Mouse (Mus musculus): Measurements from ENCODE around the gene Prkab1. TPM values are rescaled to one million over a fixed set of nuclear protein-coding genes. Genes with fewer than 3 reads are reported as not detected.

The Prkab1 gene
- polyA plus RNA-seq, 1 experiment = 26.7 TPM

DNA sequence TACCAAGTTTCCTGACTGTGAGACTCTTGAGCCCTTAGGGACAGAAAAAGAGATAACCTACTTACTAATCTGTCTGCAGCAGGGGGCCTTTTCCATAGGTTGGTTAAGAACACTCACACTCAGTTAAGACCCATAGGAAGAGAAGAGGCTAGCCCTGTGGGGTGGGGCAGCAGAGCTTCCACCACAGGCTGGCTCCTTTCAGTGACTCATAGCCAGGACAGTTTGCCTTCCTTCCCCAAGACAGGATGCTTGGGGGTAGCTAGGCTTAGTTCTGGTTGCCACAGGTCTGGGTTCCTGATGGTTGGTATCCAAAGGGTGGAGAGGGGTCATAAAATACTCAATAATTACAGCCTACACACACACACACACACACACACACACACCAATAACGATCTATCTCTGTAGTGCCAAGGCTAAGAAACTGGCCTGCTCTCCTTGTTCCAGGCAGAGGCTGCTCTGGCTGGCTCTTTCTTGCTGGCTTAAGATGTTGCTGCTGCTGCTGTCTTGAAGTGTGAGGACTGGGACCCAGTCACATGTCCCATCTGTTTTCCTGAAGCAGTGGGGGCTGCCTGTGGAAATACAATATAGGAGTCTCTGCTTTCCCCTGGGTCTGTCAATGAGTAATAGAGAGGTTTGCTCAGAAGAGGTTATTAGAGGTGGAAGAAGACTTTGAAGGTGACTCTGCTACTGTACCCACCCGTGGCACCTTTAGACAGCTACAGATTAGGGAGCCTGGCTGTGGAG lies 14.3 kb downstream of the Prkab1 start:
- Histone ChIP-seq H3K27ac (ENCODE audit: insufficient read depth, low read depth, low read length) (no peak overlapping the region), H3K4me3 (ENCODE audit: insufficient read depth, low read length) (no peak overlapping the region), H3K4me1 (ENCODE audit: control insufficient read depth, insufficient read depth, low read length) (peaks cover 28% of the 10 kb centered on the region)
- TF ChIP-seq POLR2A (IDR thresholded peaks at IDR 0.05; ENCODE audit: borderline replicate concordance, low read depth, low read length) (no peak), CTCF (IDR thresholded peaks at IDR 0.05; ENCODE audit: low read depth, low read length) (no peak)

DNA sequence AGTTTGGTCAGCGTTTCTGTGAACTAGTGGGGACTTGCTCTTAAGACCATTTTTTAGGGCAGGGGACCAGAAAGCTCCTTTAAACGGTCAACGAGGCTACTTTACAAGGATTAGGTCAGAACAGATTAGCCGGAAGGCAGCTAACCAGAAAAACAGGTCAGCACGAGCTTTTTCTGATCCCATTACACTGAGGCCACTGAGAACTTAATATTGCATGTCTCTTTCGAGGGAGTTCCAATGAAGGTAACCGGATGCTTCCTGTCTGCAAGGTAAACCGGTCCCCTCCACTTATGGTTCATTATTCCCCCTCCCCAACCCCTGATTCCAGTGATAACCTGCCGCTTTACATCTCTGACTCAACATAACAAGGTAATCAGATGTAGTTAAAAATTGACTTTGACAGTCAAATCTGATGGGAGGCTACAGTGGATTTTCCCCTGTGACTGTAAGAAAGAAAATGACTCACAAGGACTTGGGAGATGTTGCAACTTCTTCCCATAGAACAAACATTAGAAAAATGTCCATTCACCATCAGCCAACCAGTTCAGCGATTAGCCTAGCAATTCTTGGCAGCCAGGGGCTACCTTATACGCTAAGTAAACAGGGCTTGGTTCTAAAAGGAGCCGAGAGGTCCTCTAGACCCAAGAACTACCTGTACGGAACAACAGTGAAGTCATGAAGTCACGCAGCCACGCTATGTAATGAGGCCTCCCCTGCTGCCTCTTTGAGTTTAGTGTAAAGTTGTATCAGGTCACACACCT lies 15.0 kb downstream of the Prkab1 start:
- Histone ChIP-seq H3K27ac (ENCODE audit: insufficient read depth, low read depth, low read length) (no peak overlapping the region), H3K4me3 (ENCODE audit: insufficient read depth, low read length) (no peak overlapping the region), H3K4me1 (ENCODE audit: control insufficient read depth, insufficient read depth, low read length) (peaks cover 28% of the 10 kb centered on the region)
- TF ChIP-seq POLR2A (IDR thresholded peaks at IDR 0.05; ENCODE audit: borderline replicate concordance, low read depth, low read length) = no peak
- TF ChIP-seq CTCF (IDR thresholded peaks at IDR 0.05; ENCODE audit: low read depth, low read length) = no peak

DNA sequence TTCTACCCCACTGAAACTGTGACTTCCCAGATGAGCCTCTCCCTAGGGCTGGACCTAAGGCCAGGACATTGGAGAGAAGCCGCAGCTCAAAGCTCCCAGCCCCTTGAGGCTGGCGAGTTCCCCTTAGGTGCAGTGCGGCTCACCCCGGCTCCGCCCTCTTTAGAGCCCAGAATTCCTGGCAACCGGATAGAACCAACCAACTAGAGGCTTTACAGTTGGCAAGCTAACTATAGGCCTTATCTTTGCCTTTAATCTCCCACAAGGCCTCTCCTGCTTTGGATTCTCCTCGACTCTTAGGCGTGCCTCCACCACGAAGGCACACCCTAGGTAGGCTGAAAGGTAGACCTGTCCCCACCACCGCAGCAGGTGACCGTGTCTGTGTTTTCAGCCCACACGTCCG lies 16.6 kb downstream of the Prkab1 start:
- Histone ChIP-seq H3K4me1 (ENCODE audit: control insufficient read depth, insufficient read depth, low read length) (peaks cover 27% of the 10 kb centered on the region), H3K27ac (ENCODE audit: insufficient read depth, low read depth, low read length) (no peak overlapping the region), H3K4me3 (ENCODE audit: insufficient read depth, low read length) (no peak overlapping the region)
- no peak for TF ChIP-seq POLR2A (IDR thresholded peaks at IDR 0.05; ENCODE audit: borderline replicate concordance, low read depth, low read length)

GRCm38 (mm10) chr5:116006324-116007099 lies 17.8 kb downstream of the Prkab1 start:
- TF ChIP-seq POLR2A (IDR thresholded peaks at IDR 0.05; ENCODE audit: borderline replicate concordance, low read depth, low read length) = no peak
- TF ChIP-seq CTCF (IDR thresholded peaks at IDR 0.05; ENCODE audit: low read depth, low read length) = no peak

DNA sequence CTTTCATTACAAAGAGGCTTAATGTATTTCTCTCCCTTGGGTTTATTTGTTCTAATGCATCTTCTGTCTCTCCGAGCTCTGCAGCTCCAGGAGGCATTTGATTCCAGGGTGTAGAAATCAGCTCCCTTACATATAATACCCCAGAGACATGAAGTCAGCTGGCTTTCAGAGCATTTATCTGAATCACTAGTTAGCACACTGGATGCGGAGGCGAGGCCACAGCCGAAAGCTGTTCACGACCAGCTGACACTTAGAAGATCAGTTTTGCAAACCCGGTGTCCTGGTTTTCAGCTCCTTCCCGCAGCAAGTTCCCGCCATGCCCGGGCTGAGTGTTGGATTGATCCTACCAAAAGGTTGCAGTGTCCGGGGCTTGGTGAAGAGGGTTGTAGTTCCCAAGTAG lies 20.0 kb downstream of the Prkab1 start:
- TF ChIP-seq POLR2A (IDR thresholded peaks at IDR 0.05; ENCODE audit: borderline replicate concordance, low read depth, low read length) = no peak
- no peak for TF ChIP-seq CTCF (IDR thresholded peaks at IDR 0.05; ENCODE audit: low read depth, low read length)
- no peak overlapping the region for H3K27ac ChIP-seq (ENCODE audit: insufficient read depth, low read depth, low read length)
- H3K4me1 ChIP-seq (ENCODE audit: control insufficient read depth, insufficient read depth, low read length) = peaks cover 7% of the 10 kb centered on the region; the same call in 1 of the 2 replicates
- H3K4me3 ChIP-seq (ENCODE audit: insufficient read depth, low read length) = no peak overlapping the region

More at GRCm38 (mm10) chr5:116006324-116007099, 17.8 kb downstream of the Prkab1 start:
- Histone ChIP-seq H3K27ac (ENCODE audit: insufficient read depth, low read depth, low read length) (no peak overlapping the region), H3K4me3 (ENCODE audit: insufficient read depth, low read length) (no peak overlapping the region), H3K4me1 (ENCODE audit: control insufficient read depth, insufficient read depth, low read length) (peaks cover 18% of the 10 kb centered on the region)

- Histone ChIP-seq H3K27ac (ENCODE audit: insufficient read depth, low read depth, low read length) (no peak overlapping the region), H3K4me3 (ENCODE audit: insufficient read depth, low read length) (no peak overlapping the region), H3K4me1 (ENCODE audit: control insufficient read depth, insufficient read depth, low read length) (peaks cover 3% of the 10 kb centered on the region; the same call in 1 of the 2 replicates)
- TF ChIP-seq CTCF (IDR thresholded peaks at IDR 0.05; ENCODE audit: low read depth, low read length) (no peak), POLR2A (IDR thresholded peaks at IDR 0.05; ENCODE audit: borderline replicate concordance, low read depth, low read length) (no peak)
Measured at GRCm38 (mm10) chr5:116003825-116004224, 20.5 kb downstream of the Prkab1 start.

- peaks cover 3% of the 10 kb centered on the region; the same call in 1 of the 2 replicates for H3K4me1 ChIP-seq (ENCODE audit: control insufficient read depth, insufficient read depth, low read length)
- no peak overlapping the region for H3K4me3 ChIP-seq (ENCODE audit: insufficient read depth, low read length)
- no peak overlapping the region for H3K27ac ChIP-seq (ENCODE audit: insufficient read depth, low read depth, low read length)
- TF ChIP-seq POLR2A (IDR thresholded peaks at IDR 0.05; ENCODE audit: borderline replicate concordance, low read depth, low read length) (no peak), CTCF (IDR thresholded peaks at IDR 0.05; ENCODE audit: low read depth, low read length) (no peak)
Measured at GRCm38 (mm10) chr5:116003154-116003553, 21.2 kb downstream of the Prkab1 start.

- Histone ChIP-seq H3K4me3 (ENCODE audit: insufficient read depth, low read length) (no peak overlapping the region), H3K27ac (ENCODE audit: insufficient read depth, low read depth, low read length) (no peak overlapping the region), H3K4me1 (ENCODE audit: control insufficient read depth, insufficient read depth, low read length) (no peaks in the 10 kb centered on the region)
- TF ChIP-seq POLR2A (IDR thresholded peaks at IDR 0.05; ENCODE audit: borderline replicate concordance, low read depth, low read length) (no peak), CTCF (IDR thresholded peaks at IDR 0.05; ENCODE audit: low read depth, low read length) (no peak)
Measured at GRCm38 (mm10) chr5:115997376-115997775, 26.9 kb downstream of the Prkab1 start.

- Histone ChIP-seq H3K4me3 (ENCODE audit: insufficient read depth, low read length) (no peak overlapping the region), H3K4me1 (ENCODE audit: control insufficient read depth, insufficient read depth, low read length) (no peaks in the 10 kb centered on the region), H3K27ac (ENCODE audit: insufficient read depth, low read depth, low read length) (no peak overlapping the region)
- TF ChIP-seq CTCF (IDR thresholded peaks at IDR 0.05; ENCODE audit: low read depth, low read length) (no peak), POLR2A (IDR thresholded peaks at IDR 0.05; ENCODE audit: borderline replicate concordance, low read depth, low read length) (no peak)
Measured at GRCm38 (mm10) chr5:115994101-115994500, 30.2 kb downstream of the Prkab1 start.
